Mouse (Mus musculus) embryonic stem cell, embryonic (primary cell): ENCODE results near the gene Pbx2.

Source experiments
- CTCF ChIA-PET, 4 experiments: fragments of 300-600 bp in 2 of 4; fragments of 350-600 bp in 2 of 4; sonication (Branson Sonifier 250); formaldehyde crosslinking; loops; one replicate each; lab custom pipeline; 2022; ENCODE audit warnings: inconsistent platforms in 2 of 4; lab: Charles Lee
- POLR2A ChIA-PET, 4 experiments: fragments of 300-600 bp in 2 of 4; fragments of 350-600 bp in 2 of 4; sonication (Branson Sonifier 250); formaldehyde crosslinking; loops; one replicate each; lab custom pipeline; 2022; ENCODE audit warnings: antibody characterized with exemption in 4 of 4, inconsistent platforms in 1 of 4; lab: Charles Lee

Pbx2 gene

DNA sequence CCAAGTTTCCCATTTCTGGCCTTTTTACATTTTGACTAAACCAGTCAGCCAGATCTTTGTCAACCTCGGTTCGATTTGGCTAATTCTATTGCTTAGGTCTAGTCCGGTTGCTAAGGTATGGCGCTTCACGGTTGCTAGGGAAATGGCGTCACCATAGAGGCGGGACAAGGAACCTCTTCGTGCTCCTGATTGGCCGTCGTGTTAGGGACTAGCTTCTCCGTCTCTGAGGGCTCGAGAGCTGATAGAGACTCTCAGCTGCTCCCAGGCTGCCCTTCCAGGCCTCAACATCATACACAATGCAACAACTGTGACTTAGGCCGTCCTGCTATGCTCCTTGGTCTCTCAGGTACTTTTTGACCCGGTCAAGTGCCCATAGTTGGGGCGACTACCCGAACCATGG lies 53.5 kb downstream of the Pbx2 start, which contains the start of gene Fkbpl:
Fkbpl (plus strand) TSS at position 157 of the 400 bp plus-strand sequence.
- CTCF ChIA-PET = interaction anchor here in 3 of 4 experiments (0.8 to 1.5 kb wide), 12 partner anchors 9 to 564 kb away, joined by 3 to 8 read pairs (median 3); partner anchors contain the start of genes Agpat1 (in 1 of the 3) and Rnf5 (in 1 of the 3)
- POLR2A ChIA-PET = interaction anchor here in 3 of 4 experiments (0.5 to 4.0 kb wide), 25 partner anchors 9 to 1274 kb away, joined by 3 to 19 read pairs (median 5); partner anchors contain the start of genes Agpat1 (in 2 of the 3), Rnf5 (in 2 of the 3), Ager (in 1 of the 3) and Apom (in 1 of the 3)

- ChIA-PET CTCF (interaction anchor here in 3 of 4 experiments (0.6 to 1.5 kb wide), 10 partner anchors 8 to 565 kb away, joined by 3 to 8 read pairs (median 3); partner anchors contain the start of genes Agpat1 (in 1 of the 3), Gpsm3 (in 1 of the 3) and Rnf5 (in 1 of the 3)), POLR2A (interaction anchor here in 3 of 4 experiments (0.5 to 4.0 kb wide), 25 partner anchors 9 to 1273 kb away, joined by 3 to 19 read pairs (median 5); partner anchors contain the start of genes Agpat1 (in 2 of the 3), Rnf5 (in 2 of the 3), Ager (in 1 of the 3) and Apom (in 1 of the 3))
Measured at GRCm38 (mm10) chr17:34645256-34645829, 54.3 kb downstream of the Pbx2 start.

DNA sequence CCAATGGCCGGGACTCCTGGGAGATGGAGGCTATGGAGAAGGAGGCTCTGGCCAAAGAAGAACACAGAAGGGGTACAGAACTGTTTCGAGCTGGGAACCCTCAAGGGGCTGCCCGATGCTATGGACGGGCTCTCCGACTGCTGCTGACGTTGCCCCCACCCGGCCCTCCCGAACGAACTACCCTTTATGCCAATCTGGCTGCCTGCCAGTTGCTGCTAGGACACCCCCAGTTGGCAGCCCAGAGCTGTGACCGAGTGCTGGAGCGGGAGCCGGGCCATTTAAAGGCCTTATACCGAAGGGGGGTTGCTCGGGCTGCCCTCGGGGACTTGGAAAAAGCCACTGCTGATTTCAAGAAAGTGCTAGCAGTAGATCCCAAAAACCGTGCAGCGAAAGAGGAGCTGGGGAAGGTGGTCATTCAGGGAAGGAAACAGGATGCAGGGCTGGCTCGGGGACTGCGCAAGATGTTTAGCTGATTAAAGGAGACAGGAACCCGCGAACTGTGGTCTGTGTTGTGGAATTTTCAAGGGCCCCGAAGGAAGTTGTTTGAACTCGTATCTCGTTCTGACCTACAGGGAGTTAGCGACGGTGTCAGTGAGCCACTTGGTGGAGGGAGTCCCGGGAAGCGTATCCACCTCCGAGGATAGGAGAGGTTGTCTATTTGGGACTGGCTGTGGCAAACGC lies 54.9 kb downstream of the Pbx2 start:
- ChIA-PET CTCF (interaction anchor here in 1 of 4 experiments (1.1 to 1.4 kb wide), 2 partner anchors 23 to 523 kb away, joined by 3 to 4 read pairs; no protein-coding TSS in a partner anchor), POLR2A (interaction anchor here in 3 of 4 experiments (0.7 to 4.0 kb wide), 18 partner anchors 10 to 690 kb away, joined by 3 to 24 read pairs (median 6); partner anchors contain the start of genes Pbx2 (in 2 of the 3), Agpat1 (in 1 of the 3), Gpsm3 (in 1 of the 3) and Lsm2 (in 1 of the 3))
